Mouse (Mus musculus) layer of hippocampus, adult 9-10 months (tissue): ENCODE measurements at regions not wholly inside any gene's neighbourhood (a gene's known extent, or its start where the extent isn't known, plus 50 kb on each side); places are given as distances from the start of the nearest gene placed in this dataset.

Experiments
- DNase-seq: peaks from one replicate; pipeline ENCODE4 v3.0.0; 2022; ENCODE audit warnings: low spot score

DNA sequence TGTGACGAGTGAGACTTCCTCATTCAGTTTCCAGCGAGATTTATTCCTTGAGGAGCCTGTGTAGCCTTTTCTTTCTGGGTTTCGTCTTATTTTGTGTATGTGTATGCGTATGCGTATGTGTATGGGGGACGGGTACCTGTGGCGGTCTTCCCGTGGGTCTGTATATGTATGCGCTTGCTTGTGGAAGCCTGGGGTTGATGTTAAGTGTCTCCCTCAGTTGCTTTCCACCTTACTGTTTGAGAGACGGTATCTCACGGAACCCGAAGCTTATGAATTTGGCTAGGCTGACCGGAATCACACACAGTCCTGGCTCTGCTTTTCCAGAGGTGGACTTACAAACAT, 87.1 kb downstream of the Ankrd50 start:
- DNase-seq: no peak

DNA sequence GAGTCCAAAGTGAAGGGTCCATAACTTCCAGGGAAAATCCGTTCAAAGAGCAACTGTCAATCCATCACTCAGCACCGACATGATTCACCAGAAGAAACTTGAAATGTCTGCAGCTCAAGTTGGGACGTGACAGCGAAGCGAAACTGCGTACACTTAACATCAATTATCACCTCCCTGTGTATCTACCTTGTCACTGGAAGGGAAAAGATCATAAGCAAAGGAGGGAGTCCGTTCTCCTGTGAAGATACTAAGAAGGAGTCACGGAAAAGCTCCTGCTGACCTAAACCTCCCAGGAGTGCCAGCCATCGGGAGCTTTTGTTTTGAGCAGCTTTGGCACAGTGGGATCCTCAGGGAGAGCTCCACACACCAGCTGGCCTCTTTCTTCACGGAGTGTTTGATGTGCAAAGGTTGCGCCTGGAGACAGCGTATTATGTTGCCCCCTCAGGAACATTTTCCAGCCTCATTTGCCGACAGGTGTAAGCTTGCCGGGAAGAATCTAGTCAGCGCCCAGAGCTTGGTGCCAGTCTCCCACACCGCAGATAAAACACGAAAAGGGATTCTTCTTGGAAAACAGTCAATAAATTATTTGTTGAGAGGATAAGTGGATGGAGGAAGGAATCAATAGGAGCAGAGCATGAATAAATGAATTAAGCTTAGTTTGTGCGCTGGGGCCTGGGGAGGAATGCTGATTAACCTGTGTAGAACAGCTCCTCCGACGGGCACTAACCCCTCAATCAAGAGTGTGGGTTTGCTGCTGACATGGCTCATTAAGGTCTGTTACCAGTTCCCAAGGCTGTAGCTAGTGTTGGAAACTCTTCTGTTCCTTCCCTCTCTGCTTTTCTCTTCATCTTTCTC, 87.7 kb downstream of the Ankrd50 start:
- no peak for DNase-seq

DNA sequence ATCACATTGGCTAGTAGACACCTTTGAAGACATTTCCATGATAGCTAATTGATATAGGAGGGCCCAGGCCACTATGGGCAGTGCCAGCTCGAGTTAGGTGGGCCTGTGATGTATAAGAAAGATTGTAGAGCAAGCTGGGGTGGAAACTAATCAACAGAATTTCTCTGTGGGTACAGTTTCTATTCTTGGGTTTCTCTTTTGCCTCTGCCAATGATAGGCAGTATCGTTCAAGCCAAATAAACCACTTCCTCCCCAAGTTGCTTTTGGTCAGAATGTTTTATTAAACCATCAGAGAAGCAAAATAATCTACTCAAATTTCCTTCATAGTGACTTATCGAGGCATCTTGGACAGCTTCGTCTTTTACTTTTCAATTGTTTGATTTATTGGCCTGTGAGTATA, 90.3 kb downstream of the Ankrd50 start:
- no peak for DNase-seq

- DNase-seq: no peak
Measured at GRCm38 (mm10) chr3:38389647-38390046, 95.0 kb downstream of the Ankrd50 start.

DNA sequence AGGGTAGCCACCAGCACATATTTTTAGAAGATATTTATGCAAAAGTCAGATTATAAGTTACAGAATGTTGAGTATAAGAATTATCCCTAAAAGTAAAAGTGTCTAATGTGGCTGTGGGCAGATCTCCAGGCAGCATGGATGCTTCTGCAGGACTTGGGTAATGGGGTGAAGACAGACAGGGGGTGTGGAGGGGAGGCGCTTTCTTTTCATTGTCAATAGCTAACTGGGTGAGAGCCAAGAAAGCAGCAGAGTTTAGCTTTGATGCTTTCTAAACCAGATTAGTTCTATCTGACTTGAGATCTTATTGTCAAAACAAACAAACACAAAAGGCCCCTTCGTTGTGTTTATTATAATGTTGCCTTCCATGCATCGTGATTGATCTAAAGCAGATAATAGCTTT, 95.7 kb downstream of the Ankrd50 start:
- no peak for DNase-seq

DNA sequence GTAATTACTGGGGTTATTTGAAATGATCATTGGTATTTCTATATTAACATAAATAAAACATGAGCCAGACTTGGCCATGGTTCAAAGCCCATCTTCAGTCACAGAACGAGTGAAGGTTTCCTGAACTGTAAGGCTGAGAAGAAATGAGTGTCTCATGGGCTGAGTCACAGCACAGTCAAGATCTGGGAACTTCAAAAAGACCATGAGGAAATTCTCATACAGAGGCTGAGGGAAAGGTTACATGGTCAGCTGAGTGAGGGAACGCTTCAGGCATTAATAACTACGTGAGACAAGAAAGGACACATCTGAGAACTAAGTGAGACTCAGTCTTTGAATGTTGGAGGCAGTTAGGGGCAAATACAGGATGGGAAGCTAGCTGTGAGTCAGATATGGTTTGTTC, 101.9 kb downstream of the Ankrd50 start:
- no peak for DNase-seq

GRCm38 (mm10) chr3:38381623-38382022, 103.0 kb downstream of the Ankrd50 start:
- DNase-seq: no peak

GRCm38 (mm10) chr3:38373690-38374089, 111.0 kb downstream of the Ankrd50 start:
- DNase-seq: no peak

- no peak for DNase-seq
Measured at GRCm38 (mm10) chr3:38371702-38372101, 112.9 kb downstream of the Ankrd50 start.

DNA sequence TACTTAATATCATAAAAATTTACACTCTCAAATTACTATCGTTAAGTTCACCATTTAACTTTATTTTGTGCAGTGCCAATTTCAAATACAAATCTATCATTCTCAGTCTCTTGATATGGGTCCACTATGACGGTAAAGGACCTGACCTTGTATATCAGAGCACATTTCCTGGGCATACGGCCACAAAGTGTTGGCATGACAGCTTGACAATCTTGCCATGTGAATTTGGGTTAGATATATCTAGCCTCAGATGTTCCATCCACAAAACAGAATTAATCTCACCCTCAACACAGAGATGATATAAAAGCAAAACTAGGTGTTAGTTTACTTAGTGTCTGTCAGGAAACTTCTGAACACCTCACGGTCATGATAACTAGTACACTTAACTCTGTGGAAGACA, 120.8 kb downstream of the Ankrd50 start:
- DNase-seq: no peak

GRCm38 (mm10) chr3:38361411-38361810, 123.2 kb downstream of the Ankrd50 start:
- no peak for DNase-seq

DNA sequence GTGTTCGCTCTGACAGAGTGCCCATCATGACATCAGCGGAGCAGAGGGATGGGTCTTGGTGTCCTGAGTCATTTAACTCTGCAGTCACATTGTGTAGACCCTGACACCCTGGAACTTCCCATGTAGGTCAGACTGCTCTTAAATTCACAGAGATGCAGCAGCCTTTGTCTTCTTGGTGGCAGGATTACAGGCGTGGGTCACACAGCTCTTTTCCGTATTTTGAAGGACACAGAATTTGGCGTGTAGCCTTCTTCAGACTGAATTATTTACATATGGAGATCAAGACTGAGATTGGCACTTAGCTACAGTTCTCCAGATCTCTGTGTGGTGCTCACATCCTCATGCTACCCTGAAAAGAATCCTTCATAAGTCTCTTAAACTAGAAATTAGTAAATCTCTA, 123.7 kb downstream of the Ankrd50 start:
- DNase-seq: no peak

GRCm38 (mm10) chr3:38360421-38360921, 124.2 kb downstream of the Ankrd50 start:
- no peak for DNase-seq

GRCm38 (mm10) chr3:38357905-38358491, 126.6 kb downstream of the Ankrd50 start:
- no peak for DNase-seq

- DNase-seq: no peak
Measured at GRCm38 (mm10) chr3:38344283-38344682, 140.4 kb downstream of the Ankrd50 start.

- DNase-seq: no peak
Measured at GRCm38 (mm10) chr3:38341666-38342065, 143.0 kb downstream of the Ankrd50 start.

GRCm38 (mm10) chr3:38333321-38333910, 151.2 kb downstream of the Ankrd50 start:
- DNase-seq: no peak

DNA sequence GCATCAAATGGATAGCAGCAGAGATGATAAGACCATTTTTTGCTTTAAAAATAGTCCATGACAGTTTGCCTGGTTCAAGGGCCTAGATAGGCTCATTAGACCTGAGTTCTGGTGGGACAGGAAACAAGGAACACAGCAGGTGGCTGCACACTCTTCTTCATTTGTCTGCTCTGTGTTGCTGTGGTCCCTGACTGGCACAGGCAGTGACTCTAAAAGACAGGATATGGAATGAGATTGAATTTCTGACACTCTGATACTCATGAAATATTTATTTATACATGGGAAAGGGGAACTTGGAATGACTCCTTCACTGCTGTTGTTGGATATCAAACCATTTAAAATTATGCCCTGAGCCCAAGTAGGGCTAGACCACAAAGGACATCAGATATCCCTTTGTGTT, 153.5 kb downstream of the Ankrd50 start:
- no peak for DNase-seq

DNA sequence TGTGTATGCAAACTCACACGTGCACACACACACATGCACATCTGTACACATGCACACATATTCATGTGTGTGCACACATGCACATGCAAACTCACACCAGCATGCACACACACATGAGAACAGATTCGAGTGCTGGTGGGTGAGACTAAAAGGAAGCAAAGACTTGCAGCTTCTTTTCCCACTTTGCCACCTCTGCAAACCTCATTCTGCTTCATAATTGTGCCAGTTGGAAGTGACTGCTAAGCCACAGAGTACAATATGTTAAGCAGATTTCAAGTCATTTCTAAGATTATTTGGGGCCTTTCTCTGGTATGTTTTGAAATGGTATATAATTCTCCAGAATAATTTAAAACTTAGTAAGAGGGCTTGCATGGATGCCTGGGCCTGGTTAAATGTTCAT, 157.4 kb downstream of the Ankrd50 start:
- no peak for DNase-seq

- DNase-seq: no peak
Measured at GRCm38 (mm10) chr3:38326211-38326610, 158.4 kb downstream of the Ankrd50 start.

DNA sequence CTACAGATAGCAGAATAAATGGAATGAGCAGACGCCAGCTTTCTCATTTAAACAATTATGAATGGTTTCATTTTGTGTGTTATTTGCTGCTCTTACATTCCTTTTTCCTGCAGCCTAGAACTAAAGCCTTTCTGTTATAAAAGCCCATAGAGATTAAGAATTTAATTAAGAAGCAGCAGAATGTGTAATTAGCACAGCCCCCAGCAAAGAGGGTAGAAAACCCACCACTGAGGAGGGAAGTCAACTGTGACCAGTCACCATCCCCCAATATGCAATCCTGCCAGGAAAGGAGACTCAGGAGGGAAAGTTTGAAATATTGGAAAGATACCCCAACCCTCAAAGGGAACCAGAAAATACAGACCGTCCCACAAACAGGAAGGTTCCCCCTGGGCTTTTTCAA, 160.0 kb downstream of the Ankrd50 start:
- DNase-seq: no peak

DNA sequence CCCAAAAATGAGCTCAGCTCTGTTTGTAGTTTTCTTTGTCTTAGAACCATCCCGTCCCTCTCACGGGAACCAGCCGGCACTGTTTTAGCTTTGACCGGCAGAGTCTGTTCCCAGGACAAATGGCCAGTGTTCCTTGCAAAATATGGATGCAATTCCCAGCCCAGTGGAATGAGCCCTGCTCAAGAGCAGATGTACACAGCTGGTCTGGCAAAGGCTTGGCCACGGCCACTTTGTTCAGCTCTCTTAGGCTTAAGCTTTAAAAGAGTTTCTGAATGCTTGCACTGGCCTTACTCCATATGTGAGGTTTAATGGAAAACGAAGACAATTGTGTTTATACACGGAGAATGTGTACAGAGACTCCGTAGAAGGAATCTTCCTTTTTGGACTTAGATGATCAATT, 162.2 kb downstream of the Ankrd50 start:
- DNase-seq: no peak

DNA sequence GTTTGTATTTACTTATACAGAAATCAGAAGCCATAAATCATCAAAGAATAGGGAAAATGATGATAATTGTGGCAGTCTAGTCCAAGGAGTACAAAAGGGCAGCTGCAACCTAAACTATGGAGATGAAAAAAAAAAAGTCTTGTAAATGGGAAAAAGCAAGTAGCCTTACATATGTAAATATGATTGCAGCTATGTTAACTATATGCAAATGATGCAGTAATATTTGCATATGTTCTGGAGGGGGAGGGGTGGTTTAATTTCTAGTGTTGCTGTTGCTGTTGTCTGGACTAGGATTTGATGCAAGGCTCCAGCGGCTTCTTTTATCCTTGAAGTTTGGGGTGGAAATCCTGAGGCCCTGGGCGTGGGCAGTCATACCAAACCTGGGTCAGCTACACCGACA, 163.0 kb downstream of the Ankrd50 start:
- DNase-seq: no peak
